Mouse (Mus musculus) layer of hippocampus, adult 6 months (tissue): ENCODE measurements around the gene Zfand6. TPM values are rescaled to one million over a fixed set of nuclear protein-coding genes. Genes with fewer than 3 reads are reported as not detected.

Source experiments
- long read RNA-seq, 2 experiments: library from polyadenylated mRNA; unstranded; transcript quantifications; one replicate each; pipeline ENCODE4 v2.0.0; 2019 to 2020
- polyA plus RNA-seq: library from polyadenylated mRNA; unstranded; fragments of <200 nt; fragmentation: Nextera tagmentation; gene quantifications from 2 replicates; pipeline ENCODE4 v1.2.3, GENCODE M21; 2021

Zfand6 gene
- polyA plus RNA-seq = 76.2 and 96.0 TPM in 2 replicates
- long read RNA-seq, experiment 1, transcript Zfand6-208 (7 exons, 2,955 nt) = minor isoform, 30 of 123 reads
- long read RNA-seq, experiment 1, transcript Zfand6-202 (7 exons, 1,538 nt) = major isoform, 59 of 123 reads
- long read RNA-seq, experiment 1, partial matches to known transcripts = 5 of 123 reads
- long read RNA-seq, experiment 1, other reads (novel, unspliced or antisense) = 24 of 123 reads
- long read RNA-seq, experiment 2, transcript Zfand6-206 (7 exons, 624 nt) = minor isoform, 7 of 315 reads
- long read RNA-seq, experiment 2, transcript Zfand6-208 (7 exons, 2,955 nt) = minor isoform, 69 of 315 reads
- long read RNA-seq, experiment 2, transcript Zfand6-201 (8 exons, 1,658 nt) = minor isoform, 14 of 315 reads
- long read RNA-seq, experiment 2, transcript Zfand6-202 (7 exons, 1,538 nt) = major isoform, 158 of 315 reads
- long read RNA-seq, experiment 2, partial matches to known transcripts = 3 of 315 reads
- long read RNA-seq, experiment 2, other reads (novel, unspliced or antisense) = 58 of 315 reads

GRCm38 (mm10) chr7:84689251-84690100 is at the start of gene Zfand6:
TSS of gene Zfand6 (minus strand) at chr7:84689959.

GRCm38 (mm10) chr7:84606293-84606749 is 83.4 kb downstream of the Zfand6 start, which contains the start of gene Fah:
TSS of gene Fah (minus strand) at chr7:84606722.

Other genes with a start within 250 kb of the Zfand6 start
- gene Gm2115, start 161.0 kb downstream of the Zfand6 start, polyA plus RNA-seq = 11.4 and 12.8 TPM in 2 replicates
- 23.6 and 29.8 TPM in 2 replicates for gene Fah, start 83.2 kb downstream of the Zfand6 start, polyA plus RNA-seq
- not detected in 2 replicates for gene Olfr291, start 163.6 kb upstream of the Zfand6 start, polyA plus RNA-seq